Mouse (Mus musculus) naive thymus-derived CD4-positive, alpha-beta T cell, adult 2 months (primary cell): ENCODE results near the gene Cd6.

ENCODE experiments used
- DNase-seq: peaks from one replicate; pipeline ENCODE4 v3.0.0-alpha.2; 2011; ENCODE audit warnings: low read depth

Gene Cd6

DNA sequence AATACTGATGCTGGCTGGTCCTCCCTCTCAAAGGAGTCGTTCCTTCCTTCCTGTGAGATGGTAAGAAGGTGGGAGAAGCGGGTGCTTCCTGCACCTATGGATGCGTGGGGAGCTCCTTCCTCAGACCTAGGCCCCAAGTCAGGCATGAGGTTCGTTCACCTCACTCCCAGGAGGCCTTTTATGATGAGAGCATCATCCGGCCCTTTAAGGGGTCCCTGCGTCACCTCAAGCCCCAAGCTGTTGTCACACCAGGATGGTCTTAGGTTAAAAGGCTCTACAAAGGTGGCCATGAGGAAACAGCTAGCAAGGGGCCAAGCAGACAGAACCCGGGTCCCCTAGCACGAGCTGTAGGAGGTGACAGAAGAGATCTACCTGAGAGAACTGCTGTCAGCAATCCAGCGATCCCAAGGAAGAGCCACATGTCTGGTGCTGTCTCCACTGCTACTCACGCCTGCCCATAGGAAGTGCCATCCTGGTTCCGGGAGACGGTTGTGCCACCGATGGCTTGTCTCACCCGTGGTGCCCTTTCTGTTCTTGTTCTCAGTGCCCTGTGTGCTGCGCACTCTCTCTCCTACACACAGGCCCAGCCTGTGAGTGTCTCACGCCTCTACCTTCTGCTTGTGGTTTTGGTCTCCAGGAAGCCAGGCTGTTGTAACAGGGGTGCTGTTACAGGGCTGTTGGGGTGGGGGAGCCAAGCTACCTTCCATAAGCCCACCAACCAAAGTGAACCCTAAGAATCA, at the start of gene Cd6:
Gene Cd6, minus strand, starts transcription at position 623 of the 740 bp plus-strand sequence.
- DNase-seq, result peak; percentile 79

DNA sequence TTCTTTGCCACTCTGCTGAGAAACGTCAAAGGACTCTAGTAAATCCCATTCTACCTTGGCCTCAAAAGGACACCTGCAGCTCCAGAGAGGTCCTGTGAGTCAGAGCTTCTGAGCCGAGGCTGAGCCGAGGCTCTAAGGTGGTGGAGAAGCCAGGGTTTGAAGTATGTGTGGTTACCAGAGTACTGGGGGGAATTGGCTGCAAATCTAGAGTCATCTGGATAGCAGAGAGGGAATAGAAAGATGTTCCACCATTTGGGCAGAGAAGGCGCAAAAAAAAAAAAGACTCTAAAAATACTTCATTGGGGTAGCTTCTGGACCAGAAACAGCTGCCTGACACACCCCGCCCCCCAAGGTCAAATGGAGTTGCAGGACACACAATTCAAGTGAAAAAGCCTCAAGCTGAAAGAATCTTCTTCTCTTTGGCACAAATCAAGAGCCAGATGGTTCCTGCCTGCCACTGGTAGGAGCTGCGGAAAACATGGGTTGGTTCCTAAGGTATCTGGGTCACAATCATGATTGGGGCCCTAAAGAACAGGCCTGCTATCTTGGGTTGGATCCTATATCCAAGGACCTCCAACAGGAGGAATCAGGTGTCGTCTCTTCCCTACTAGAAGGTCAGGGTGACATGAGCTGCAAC, 48.5 kb upstream of the Cd6 start:
- no peak for DNase-seq

DNA sequence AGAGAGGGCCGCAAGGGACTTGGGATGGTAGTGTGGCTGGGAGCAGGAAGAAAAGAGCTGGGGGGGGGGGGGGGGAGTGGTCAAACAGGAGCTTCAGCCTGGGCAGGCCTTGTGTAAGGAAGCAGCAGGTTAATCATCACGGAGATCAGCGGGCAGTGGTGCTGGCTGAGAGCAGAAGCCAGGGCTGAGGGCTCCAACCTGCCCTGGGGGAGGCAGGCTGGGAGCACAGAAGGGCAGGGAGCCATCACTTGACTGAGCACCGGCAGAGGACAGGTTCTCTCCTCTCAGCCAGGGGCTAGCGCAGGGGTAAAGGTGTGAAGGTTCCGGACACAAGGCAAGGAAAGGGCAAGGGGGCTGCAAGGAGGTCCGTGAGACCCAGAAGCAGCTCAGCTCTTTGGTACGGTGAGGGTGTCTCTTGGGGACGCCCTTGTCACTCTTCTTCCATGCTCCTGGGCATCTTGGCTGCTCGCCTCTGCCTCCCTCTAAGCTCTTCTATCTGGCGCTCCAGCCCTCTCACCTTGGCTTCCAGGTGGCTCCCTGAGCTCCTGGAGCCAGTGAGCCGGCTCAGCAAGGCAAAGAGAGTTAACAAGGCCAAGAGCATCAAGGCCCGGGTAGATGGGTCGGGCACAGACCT, 41.6 kb upstream of the Cd6 start:
- no peak for DNase-seq

DNA sequence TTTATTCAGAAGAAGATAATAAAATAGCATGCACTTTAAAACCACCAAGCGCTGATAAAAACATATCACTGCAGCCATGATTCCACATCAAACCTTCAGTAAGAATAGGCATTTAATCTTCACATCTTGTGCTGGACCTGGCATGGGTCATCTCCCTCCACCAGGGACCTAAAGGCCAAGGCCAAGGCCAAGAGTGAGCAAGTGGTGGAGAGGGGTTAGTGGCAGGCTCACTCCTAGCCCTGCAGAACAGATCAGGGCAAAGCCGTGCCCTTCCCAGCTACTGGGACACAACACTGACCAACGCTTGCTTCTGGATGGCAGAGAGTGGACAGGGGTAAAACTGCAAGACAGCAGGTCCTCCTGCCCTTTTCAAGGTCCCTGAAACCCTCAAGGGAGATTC, 40.8 kb upstream of the Cd6 start:
- DNase-seq, result no peak

DNA sequence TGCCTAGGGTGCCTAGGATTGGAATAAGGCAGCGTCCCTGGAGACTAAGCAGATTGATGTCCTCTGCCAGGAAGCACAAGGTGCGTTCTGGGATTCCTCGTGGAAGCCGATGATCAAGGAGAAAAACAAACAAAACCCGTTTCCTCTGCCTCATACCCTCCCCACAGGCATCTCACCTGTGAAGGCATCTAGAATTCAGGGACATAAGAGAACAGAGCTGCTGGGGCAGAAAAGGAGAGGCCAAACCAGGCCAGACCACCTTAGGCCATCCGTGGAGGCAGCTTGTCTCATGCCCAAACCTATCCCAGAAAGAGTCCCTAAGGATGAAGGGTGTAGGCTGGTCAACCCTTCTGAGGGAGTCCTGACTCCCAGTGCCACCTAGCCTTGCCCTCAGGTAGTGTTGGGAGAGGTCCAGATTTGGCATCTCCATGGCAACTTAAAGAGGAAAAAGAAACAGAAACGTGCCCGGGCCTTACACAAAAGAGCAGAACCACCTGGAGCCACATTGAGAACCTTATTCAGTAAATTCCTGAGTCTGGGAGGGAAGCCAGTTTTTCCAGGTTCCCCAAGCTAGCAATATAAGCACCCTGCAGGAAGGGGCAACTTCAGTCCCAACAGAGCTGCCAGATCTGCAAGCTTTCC, 40.1 kb upstream of the Cd6 start, which contains the start of gene Tmem132a:
Gene Tmem132a, minus strand, starts transcription at position 55 of the 642 bp plus-strand sequence.
- peak; percentile 7 for DNase-seq

DNA sequence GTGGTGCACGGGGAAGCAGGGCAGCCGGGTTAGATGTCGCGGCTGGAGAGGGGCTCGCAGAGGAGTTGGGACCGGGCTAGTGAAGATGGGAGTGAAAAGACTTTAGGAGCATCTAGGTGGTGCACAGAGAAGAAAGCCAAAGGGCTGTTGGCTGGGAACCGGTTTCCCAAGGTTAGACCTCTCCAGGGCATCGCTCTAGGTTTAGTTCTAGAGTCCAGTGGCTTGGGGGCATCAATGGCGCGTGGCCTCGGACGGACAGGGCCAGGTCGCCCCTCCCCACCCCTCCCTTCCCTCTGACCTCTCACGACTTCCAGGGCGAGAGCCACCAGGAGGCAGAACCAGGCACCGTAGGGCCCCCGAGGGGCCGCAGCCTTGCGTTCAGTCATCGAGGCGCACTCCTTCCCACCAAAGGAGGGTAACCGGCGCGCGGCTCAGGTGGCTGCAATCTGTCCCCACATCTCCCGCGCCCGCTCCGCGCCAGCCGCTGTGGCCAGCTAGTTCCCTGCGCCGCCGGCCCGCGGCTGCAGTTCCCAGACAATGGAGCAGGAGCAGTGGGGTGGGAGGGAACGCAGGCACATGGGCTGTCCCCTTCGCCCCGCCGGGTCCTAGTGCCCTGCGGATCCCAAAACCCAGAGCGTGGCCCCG, 39.5 kb upstream of the Cd6 start:
- peak; percentile 15 for DNase-seq

DNA sequence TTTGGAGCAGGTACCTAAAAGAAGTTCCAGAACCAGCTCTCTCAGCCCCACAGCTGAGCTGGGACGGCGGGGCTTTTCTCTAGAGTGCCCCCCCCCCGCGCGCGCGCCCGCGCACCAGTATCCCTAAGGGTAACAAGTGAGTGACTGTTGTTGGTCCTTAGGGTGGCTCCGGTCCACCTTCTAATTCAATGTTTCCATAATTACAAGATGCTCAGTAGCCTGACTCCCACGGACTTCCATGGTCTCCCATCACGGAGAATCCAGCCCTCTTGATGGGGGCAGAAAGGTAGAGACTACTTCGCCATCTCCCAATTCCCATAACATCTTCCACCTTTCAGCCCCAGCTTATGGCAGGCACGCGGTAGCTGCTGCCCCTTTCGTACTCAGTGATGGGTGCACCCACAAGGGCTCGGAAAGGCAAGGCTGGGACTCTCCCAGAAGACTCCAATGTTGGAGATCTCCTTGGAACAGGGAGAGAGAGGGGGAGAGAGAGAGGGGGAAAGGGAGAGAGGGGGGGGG, 38.8 kb upstream of the Cd6 start:
- no peak for DNase-seq

DNA sequence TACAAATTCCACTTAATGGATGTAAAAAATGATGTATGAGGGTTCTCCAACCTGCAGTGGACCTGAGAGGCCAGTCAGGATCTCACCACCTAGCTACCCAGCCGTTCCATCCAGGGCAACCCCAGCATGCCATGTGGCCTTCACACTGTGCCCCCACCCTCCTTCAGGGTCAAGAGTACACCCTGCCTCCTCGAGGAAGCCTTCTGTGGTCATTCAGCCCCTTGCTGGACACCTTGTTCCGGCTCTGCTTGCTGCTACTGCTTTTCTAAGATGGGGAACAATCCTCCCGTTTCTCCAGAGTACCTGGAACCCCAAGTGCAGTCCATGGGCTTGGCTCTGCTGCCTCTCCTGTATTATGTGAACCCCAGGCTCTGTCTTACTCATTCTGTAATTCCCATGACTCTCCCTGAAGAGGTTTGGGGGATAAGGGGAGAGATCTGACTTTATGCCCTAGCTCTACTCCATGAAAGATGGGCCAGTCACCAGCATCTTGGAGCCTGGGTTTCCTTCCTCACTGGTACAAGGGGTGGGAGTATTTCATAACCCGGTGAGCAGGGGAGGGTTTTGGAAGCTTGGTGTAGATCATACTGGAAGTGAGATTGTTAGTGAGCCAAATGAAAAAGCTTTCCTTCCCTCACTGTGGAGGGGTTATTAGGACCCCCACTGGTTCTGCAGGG, 38.2 kb upstream of the Cd6 start:
- DNase-seq, result no peak

DNA sequence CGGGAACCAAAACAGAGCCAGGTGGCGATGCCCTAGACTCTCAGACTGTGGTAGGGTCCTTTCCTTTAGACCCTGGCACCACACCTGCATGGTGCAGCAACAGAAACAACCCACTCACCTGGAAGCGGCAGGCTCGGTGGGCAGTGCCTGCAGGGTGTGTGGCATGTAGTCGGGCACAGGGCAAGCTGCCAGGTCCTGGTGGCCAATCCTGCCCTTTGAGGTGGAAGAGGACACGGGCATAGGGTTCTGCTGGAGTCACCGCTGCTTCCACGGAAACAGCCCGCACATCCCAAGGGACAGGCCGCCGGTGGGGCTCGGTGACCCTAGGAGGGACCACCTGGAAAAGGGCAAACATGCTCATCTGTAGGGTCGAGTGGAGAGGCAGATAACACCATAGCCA, 36.5 kb upstream of the Cd6 start:
- DNase-seq, result no peak

DNA sequence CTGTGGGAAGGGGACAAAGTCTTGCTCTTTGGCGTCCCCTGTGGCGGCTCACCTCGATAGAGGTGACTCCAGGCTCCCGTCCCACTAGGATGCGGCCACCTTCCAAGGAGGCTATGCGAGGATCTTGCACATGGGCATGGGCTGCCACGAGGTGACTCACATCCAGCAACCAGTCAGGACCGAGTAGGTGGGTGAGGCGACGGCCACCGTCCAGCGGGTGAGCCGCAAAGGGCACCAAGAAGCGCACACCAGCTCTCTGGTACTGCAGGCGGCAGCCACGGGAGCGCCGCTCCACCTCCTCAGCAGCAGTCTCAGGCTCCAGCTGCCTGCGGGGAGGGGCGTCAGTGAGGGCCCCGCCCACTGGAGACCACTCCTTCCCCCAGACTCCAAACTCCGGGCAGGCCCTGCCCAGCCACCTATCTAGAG, 30.2 kb upstream of the Cd6 start:
- DNase-seq, result no peak

DNA sequence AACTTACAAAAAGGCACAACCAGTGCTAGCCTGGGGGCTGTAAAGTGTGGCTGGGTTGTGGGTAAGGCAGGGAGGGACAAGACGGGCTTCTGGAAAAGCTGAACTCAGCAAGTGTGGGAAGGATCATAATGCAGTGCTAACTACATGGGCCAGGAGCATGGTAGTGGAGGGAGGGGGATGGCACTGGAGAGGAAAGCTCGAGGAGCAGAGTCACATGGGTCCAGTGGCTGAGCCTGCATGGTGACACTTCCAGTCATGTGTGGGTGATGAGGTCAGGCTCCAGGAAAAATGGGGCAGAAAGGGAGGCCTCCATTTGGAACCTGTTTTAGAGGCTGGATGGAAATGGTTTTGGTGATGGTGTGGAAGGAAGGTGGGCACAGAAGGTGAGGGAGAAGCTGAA, 26.7 kb upstream of the Cd6 start:
- DNase-seq, result no peak

DNA sequence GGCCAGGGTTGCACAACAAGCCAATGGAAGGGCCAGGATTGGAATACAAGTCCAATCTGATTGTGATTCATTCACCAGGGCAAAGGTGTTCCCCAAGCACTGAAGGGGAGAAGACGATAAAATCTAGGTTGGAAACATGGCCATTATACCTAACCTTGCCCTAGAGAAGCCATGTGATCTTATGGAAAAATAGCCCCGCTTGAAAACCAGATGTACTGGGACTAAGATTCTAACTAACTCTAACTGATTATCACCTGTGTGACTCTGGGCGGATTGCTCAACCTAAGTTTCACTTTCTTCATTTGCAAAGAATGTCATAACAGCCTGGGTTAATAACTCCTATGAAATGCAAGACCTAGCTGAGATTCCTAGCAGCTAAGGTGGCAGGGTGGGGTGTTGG, 25.6 kb upstream of the Cd6 start:
- DNase-seq, result no peak

DNA sequence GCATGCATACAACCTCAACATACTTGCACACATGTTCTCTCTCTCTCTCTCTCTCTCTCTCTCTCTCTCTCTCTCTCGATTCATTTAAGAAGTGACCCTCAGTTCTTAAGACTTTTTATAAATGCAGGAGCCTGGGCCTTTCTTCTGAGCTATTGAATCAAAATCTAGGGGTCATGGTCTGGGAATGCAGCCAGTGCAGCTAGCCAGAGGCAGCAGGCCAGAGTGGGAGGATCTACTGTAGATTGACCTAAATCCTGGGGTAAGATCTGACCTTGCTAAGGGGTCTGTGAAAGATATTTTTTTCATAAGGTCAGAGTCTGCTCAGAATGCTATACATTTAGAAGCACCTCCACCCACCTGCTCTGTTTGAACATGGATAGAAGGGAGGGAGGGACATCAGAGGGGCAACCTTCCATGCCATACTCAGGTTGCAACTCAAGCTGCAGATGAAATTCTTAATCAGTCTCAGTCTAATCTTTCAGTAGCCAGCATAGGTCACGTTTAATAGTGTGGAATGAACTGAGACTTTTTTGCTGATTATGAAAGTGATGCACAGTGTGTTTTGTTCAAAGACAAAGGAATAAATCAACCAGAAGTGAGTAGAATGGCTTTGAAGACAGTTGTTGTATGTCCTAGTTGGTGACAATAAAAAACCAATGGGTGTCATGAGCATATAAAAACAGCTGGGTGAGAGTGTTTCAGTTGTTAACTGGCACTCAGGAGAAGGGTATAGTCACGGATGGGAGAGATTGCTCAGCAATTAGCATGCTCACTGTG, 17.6 kb upstream of the Cd6 start:
- DNase-seq, result no peak

DNA sequence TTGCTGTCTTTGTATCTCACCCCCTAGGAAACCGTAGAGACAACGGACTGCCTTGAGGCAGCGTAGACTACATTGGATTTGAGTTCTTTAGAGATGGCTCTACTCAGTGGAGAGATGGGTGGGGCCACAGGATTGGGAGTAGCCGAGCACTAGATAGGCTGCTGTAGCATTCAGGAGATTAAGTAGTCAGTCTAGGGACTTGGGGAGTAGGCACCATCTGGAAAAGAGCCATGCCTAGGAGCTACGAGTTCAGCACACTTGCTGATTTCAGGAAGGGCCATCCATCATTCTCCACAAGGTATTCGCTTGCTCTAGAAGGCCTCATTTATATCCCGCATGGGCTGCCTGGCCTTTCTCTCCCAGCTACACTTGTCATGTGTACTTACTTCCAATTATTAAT, 16.3 kb upstream of the Cd6 start:
- no peak for DNase-seq

DNA sequence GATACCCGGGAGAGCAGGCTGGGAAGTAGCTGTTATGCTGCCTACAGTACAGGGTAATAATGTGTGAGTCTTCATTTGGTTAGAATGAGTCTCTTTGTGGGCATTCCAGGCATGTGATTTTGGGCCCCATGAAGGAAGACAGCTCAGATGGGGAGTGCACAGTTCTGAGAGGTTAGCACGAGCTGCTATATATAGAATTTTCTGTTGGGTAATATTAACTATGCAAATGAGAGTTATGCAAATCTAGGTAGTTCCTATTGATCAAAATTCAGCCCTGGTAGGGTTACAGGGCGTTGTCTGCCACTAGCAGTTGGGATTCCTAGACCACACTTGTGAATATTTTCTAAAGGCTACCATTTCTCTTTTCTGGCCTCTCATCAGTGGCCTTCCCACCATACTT, 15.6 kb upstream of the Cd6 start:
- no peak for DNase-seq

DNA sequence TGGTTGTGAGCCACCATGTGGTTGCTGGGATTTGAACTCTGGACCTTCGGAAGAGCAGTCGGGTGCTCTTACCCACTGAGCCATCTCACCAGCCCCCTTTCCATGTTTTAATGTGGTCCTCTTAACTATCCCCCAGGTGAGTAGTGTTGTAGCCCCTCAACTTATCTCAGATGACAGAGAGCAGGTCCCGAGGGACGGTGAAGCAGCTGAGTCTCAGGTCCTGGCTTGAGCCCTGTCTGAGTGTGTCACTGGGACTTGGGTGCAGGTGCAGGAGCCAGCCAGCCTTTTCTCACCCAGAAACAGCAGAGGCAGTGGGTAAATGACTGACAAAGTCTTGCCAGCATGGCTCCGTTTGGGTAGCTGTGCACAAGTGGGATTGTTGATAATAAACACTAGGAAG, 14.3 kb upstream of the Cd6 start:
- no peak for DNase-seq

DNA sequence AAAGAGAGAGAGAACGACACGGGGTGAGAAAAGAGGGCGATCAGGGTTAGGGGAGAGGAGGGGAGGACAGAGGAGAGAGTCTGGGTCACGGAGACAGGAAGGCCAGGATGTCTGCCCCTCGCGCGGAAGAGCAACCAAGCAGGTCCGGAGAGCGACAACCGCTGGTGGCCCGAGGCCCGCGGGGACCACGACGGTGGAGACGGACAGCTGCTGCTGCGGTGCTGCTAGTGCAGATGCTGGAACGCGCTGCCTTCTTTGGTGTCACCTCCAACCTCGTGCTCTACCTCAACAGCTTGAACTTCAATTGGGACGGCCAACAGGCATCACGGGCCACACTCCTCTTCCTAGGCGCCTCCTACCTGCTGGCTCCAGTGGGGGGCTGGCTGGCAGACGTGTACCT, 13.1 kb upstream of the Cd6 start:
- peak; percentile 30 for DNase-seq

DNA sequence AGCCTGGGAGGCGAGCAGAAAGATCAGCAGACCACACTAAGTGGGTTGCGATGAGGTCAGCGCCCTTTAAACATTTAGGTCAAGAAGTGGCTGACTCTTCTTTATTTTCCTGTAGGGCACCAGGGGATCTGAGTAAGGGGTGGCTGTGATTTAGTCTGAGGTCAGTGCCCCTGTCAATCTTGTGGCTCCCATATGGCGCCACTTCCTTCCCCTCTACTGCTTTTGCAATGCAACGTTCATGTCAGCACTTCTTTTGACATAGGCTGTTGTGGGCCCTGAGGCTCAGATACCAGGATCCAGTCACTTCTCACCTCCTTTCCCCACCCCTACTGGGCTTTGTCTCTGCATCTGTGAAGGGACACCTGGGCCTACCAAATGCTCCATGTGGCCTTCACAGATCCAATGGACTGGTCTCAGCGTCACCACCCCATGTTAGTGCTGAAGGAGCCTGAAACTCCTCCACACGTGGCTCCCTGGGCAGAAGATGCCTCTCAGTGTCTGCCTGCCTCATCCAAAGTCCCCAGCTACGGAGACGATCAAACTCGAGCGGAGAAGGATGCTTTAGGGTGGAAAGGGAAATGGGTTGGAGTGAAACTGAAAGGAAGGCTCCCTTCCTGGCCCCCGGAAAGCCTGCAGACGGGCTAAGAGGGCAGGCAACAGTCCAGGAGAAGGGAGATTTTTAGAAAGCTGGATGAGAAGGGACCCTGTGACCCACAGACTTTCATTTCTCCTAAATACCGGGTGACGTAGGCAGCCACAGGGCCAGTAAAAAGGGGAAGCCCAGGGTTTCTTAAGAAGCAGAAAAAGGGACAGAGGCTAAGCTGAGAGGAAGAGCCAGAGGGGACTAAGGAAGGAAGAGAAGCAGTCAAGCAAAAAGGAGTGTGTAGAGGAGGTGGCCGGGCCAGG, 12.1 kb upstream of the Cd6 start:
- DNase-seq, result peak; percentile 39

DNA sequence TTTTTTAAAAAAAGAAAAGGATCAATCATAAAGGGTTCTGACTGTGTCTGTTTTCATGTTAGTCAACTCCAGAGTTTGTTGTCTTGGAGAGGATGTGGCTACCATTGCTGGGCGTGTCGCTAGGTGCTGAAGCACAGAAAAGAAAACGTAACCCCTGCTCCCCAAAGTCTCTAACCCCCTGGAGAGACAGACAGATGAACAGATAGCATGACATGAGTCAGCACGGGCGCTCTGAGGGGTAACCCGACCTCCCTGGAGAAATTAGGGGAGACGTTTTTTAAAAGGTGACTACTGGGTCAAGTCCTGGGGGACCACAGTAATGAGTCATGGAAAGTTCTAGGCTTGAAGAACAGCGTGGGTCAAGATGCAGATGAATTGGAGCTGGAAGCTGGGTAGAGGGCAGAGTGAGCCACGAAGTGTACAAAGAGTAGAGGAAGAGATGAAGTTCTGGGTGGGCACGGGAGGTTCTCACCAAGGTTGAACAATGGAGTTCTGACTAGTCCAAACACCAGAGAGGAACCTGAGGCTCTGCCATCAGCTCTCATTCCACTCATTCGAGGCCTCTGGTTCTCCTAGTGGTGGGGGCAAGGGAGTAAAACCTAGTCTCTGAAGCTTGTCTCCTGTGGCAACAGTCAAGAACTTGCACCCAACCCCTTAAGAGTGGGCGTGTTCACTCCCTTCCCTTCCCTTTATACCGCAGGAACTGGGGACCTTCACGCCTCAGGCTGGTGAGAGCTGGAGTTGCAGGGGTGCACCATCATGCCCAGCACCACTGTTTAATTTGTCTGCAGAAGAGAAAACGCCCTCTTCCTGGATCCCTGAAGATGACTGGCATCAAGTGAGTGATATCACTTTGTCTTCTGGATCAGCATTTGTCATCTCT, 9.4 kb upstream of the Cd6 start, which contains the start of gene Slc15a3:
Gene Slc15a3, plus strand, starts transcription at position 718 of the 883 bp plus-strand sequence.
- DNase-seq, result peak; percentile 43
